Mouse (Mus musculus) spleen, embryonic (tissue): ENCODE data around the gene Fancg.
"Not testable (repeated sequence)": the region's sequence is repeated elsewhere in the genome, so short reads cannot be mapped to it uniquely, and the experiment has no call there.

Experiments used
- CTCF ChIA-PET: fragments of 350-600 bp; sonication (Branson Sonifier 250); formaldehyde crosslinking; loops from one replicate; lab custom pipeline; 2022; lab: Charles Lee

Fancg gene

DNA sequence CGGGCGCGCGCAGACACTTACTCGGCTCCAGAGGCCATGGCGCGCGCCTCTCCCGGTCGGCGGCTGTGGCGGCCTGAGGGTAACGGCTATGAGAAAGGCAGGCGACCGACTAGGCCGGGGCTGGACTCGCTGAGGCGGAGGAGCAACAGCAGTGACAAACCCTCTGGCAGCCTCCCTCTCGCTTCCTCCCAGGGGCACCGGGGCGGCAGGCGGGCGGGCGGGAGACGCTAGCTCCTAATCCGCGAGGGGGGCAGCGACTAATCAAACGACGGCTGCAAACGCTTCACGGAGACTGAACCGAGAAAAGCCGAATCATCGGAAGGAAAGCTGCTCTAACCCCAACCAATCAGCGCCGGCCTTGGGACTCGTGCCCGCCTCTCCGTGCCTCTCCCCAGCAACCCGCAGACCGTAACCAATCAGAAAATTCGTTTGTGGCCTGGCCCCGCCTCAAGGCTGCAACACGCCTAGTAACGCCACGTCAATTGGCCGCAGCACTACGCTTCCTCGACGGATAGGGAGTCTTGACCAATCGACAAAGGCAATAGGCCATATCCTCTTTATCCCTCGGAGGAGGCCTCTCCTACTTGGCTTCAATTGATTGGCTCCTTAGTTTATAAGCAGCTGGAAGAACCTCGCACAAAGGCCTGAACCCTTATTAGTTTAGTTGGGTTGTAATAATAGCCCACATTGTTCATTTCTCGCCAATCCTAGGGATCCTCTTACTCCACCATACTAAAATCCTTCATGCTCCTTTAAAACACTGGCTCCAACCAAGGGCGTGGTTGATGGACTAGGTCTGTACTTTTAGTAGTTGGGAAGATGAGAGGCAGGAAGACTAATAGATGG, 9.9 kb downstream of the Fancg start, which contains the start of gene Vcp:
Gene Vcp (minus strand): TSS at position 367 of the 846 bp plus-strand sequence.
- CTCF ChIA-PET, result not testable (repeated sequence)

DNA sequence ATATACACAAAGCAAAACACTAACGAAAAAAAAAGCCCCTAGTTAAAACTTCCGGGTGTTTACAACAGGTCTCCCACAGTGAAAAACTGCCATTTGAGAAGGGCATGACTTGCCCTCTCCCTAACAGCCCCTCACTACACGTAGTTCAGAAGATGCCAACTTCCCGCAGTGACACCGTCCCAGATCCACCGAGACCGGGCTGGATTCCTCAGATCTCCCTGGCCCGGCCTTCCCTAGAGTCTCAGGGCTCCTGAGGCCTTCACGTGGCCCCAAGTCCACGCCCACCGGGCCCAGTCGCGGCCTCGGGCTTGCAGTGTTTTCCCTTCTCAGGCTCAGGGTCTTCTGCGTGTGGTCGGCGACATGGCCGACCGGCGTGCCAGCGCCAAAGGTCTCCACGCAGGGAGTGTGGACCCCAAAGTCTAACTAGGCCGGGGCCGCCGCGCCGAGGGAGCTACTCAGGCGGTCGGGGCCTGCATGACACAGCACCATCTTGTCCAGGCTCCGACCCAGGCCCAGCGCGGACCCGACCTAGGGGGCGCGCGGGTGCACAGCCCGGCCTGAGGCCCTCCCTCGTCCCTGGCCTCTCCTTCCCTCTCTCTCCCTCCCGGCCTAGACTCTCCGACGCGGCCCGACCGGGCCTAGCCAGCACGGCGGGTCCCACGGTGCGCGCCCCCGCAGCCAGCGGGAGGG, 10.7 kb downstream of the Fancg start:
- CTCF ChIA-PET, result interaction anchor here (1.0 kb wide), 1 partner anchor 32 kb away, joined by 6 read pairs; the partner anchor contains the start of gene Stoml2

DNA sequence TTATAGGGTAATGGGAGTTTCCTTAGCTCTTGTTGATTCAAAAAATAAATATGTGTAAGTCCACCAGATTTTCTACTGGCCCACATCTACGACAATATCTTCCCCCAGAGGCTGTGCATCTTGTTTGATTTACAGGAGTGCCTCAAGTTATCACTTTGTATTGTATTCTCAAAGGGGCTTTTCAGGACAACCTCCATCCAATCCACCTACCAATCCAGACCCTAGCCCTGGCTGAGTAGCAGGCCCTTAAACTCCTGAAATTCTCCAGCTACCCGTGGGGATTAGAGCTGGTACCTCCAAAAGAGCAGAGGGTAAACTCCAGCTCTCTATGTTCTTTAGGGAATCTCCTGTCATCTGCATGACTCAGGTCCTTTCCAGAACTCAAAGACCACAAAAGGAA, 12.3 kb downstream of the Fancg start:
- CTCF ChIA-PET, result interaction anchor here (0.6 kb wide), 1 partner anchor 31 kb away, joined by 4 read pairs; no protein-coding TSS in a partner anchor

DNA sequence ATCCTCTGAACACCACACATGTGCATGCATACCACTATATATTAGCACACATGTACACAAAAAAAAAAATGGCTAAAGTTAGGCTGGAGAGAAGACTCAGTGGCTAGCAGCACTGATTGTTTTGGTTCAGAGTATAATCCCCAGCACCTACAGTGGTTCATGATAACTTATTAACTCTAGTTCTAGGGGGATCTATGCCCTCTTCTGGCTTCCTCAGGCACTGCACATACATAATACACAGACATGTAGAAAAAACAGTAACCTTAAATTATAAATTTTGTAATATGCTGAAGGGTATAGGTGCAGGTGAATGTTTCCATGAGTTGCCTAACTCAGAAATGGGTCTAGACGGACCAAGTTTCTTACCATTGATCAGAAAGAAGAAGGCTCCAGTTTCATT, 22.0 kb downstream of the Fancg start:
- CTCF ChIA-PET, result no interaction called here

DNA sequence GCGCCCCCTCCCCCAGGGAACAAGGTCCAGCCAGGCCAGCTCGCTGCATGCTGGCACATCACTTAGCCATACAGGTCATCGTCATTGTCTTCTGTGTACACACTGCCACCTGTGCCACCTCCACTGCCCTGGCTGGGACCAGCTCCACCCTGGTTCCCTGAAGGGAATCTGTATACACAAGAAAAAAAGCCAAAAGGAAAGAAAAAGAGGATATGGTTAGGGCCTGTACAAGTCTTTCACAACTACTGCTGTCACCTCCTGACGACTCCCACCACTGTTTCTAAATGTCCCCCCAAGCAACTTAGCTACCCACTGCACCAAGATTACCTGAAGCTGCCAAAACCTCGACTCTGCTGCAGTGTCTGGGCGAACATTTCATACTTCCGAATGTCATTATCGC, 29.8 kb downstream of the Fancg start:
- CTCF ChIA-PET, result not testable (repeated sequence)

DNA sequence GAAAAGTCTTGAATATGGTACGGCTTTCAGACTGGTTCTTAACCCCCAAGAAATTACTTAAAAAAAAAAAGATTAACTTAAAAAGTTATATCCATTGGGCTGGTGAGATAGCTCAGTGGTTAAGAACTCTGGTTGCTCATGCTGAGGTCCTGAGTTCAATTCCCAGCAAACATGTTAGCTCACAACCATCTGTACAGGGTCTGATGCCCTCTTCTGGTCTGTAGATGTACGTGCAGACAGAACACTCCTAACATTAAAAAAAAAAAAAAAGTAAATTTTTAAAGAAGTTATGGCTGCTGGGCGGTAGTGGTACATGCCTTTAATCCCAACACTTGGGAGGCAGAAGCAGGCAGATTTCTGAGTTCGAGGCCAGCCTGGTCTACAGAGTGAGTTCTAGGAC, 32.2 kb downstream of the Fancg start:
- CTCF ChIA-PET, result no interaction called here

DNA sequence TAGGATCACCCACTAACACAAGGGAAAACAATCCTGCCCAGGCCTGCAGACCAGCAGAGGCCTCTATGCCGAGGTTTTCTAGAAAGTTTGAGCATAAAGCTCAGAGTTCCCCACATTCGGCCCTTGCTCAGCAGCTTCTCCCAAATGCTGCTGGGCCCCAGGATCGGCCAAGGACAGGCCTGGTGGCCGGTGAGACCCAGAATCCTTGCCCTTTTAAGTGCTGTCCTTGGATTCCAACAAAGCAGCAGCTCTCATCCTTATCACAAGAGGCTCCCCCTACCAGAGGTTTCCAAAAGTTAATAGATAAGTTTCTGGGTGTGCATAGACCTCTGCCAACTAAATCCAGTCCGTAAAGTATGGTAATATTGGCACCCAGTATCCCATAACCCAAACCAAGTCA, 36.4 kb downstream of the Fancg start:
- CTCF ChIA-PET, result no interaction called here

DNA sequence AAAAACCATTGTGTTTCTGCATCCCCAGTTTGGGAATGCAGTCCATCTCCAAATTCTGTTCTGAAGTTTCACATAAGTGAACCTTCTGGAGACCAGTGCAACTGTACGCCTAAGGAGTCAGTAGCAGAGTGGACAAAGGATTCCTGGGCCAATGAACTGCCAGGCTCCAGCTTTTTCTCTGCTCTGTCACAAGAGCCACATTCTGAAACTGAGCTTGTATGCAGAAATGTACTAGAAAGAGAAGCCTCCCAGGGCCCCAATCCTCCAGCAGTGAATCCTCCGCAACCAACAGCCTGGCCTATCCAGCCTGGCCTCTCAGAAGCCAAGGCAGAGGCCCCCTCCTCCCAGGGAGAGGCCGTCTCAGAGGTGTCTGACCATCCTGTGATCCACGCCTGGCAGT, 37.4 kb downstream of the Fancg start:
- CTCF ChIA-PET, result interaction anchor here (1.0 kb wide), 1 partner anchor 11 kb away, joined by 3 read pairs; no protein-coding TSS in a partner anchor

DNA sequence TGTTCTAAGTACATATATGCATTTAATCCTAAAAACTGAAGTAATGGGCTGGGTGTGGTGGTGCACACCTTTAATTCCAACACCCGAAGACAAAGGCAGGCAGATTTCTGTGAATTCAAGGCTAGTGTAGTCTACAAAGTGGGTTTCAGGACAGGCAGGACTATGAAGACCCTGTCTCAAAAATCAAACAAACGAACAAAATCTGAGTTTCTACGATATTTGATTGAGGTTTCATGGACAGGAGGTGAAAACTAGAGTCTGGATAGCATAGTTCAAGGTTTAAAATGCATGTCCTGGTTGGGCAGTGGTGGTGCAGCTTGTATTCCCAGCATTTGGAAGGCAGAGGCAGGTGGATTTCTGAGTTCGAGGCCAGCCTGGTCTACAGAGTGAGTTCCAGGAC, 41.0 kb downstream of the Fancg start, which contains the start of gene 1700022I11Rik:
Gene 1700022I11Rik (plus strand): TSS at position 301 of the 400 bp plus-strand sequence.
- CTCF ChIA-PET, result no interaction called here

DNA sequence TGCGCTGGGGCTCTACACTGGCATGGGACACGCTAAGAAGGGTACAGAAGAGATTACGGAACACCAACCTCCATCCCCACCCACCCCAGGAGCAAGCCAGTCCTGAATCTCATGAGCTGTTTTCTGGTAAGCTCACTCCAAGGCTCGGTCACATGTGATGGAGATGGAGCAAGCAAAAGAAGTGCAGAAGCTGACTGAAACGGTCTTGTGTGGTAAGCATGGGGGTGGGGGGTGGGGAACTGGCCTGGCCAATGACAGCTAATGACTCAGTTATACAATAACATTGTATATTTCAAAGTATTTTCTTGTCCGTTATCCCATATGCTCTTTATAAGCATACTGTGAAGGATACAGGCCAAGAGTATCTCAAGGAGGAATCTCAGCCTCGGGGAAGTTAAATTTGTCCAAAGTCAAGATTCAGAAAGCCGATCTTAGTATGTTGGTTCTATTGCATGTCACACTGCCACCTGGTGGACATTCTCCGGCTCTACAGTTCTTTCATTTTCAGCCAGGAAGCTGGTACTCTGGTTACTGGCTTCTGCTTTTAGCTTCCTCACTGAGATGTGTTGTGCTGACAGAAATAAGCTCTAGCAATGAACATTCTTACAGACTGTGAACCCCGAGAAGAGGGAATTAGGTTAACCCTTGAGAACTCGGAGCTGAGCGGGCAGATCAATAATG, 45.1 kb downstream of the Fancg start:
- CTCF ChIA-PET, result interaction anchor here (0.7 to 1.3 kb wide), 2 partner anchors 13 to 38 kb away, joined by 3 read pairs; no protein-coding TSS in a partner anchor

DNA sequence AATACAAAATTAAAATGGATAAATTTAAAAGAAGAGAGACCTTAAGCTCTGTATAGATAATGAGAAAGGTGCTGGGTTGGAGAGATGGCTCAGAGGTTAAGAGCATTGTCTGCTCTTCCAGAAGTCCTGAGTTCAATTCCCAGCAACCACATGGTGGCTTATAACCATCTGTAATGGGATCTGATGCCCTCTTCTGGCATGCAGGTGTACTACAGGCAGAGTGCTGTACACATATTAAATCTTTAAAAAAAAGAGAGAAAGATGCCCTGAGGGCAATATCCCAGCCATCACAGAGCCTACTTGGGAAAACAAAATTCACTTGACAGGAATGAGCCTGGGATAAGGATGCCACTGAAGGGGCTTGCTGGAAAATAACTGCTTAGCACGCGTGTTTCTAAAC, 46.8 kb downstream of the Fancg start:
- CTCF ChIA-PET, result interaction anchor here (1.3 kb wide), 1 partner anchor 9 kb away, joined by 4 read pairs; no protein-coding TSS in a partner anchor

DNA sequence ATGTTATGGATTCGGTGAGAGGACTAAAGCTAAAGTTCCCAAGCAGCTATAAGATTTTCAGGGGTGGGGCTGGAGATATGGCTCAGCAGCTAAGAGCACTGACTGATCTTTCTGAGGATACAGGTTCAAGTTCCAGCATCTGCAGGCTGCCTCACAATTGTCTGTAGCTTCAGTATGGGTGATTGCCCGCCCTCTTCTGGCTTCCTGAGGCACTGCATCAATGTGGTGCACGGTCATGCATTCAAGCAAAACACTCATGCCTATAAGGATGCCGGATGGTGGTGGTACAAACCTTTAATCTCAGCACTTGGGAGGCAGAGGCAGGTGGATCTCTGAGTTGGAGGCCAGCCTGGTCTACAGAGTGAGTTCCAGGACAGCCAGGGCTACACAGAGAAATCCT, 48.7 kb downstream of the Fancg start:
- CTCF ChIA-PET, result interaction anchor here (0.6 kb wide), 2 partner anchors 22 to 98 kb away, joined by 3 read pairs; no protein-coding TSS in a partner anchor

DNA sequence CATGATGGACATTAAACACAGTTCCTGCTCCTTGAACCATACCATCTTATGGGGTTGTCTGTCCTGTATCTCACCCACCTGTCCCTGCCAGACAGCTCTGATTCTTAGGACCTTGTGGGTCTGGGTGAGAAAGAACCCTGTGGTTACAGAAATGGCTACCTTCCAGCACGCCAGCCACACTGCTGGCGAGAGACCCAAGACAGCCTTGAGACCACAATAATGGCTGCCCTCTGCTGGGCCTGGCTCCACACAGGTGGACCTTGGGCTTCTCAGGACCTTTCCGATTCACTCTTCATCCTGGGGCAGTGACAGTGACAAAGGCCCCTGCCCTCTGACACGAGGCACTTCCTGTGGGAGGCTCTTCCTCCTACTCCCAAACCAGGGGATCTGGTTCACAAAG, 50.9 kb downstream of the Fancg start:
- CTCF ChIA-PET, result no interaction called here

DNA sequence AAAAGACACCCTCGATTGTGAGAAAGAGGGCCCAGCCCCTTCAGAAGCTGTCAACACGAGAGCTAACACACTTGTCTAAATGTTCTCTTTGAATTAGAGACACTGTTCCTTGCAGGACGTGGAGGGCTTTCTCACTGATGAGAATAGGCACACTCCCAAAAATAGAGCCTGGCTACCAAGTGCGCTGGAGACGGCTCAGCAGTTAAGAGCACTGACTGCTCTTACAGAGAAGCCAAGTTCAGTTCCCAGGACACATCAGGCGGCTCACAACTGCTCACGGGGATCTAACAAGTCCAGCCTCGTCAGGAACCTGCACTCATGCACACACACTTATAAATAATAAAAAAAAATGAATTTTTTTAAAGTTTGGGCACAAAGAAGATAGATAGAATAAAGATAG, 51.4 kb downstream of the Fancg start:
- CTCF ChIA-PET, result no interaction called here

DNA sequence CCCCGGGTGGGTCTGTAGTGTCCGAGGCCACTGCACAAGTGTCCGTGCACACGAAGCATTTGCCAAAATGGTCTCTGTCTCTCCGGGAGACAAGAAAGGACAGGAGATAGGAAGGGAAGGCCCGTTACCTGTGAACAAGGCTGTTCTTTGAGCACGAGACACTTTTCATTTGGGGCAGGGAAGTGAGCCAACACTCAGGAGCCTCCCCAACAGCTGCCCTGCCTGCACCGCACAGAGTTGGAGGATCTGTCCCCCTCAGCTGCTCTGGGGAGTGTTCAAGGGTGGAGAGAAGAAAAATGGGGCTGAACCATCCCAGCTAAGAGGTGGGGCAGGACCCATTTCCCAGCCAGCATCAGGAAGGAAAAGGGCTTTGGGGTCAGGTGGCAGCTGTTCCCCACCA, 52.3 kb downstream of the Fancg start:
- CTCF ChIA-PET, result no interaction called here

DNA sequence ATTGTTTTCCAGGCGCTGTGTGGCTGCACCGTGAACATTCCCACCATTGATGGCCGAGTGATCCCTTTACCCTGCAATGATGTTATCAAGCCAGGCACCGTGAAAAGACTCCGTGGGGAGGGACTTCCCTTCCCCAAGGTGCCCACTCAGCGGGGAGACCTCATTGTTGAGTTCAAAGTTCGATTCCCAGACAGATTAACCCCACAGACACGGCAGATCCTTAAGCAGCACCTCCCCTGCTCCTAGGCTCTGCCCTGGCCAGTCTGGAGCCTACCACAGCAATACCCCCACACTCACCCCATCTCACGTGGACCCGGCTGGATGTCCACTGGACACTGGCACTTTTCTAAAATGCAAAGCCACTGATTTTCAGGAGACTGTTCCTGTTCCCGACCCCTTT, 53.0 kb downstream of the Fancg start:
- CTCF ChIA-PET, result no interaction called here

DNA sequence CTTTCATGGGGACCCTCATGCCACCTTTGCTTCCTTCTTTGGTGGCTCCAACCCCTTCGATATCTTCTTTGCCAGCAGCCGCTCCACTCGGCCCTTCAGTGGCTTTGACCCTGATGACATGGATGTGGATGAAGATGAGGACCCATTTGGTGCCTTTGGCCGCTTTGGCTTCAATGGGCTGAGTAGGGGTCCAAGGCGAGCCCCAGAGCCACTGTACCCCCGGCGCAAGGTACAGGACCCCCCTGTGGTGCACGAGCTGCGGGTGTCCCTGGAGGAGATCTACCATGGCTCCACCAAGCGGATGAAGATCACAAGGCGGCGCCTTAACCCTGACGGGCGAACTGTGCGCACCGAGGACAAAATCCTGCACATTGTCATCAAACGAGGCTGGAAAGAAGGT, 53.7 kb downstream of the Fancg start:
- CTCF ChIA-PET, result no interaction called here

DNA sequence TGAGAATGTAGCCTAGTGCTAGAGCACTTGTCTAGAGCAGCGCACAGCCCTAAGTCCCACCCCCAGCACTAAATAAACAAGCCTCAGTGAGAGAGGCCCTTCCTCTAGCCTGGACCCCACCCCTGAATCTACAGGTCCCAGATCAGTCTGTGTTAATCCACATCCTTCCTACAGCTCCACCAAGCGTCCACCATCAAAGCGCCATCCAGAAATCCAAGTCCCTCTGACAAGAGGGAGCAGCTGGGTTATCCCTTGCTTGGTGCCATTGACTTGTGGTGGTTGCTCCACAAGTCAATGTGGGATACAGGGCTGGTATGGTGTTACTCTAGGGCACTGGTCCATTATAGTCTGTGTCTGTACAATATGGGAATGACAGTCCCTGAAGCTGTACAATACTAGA, 55.1 kb downstream of the Fancg start:
- CTCF ChIA-PET, result no interaction called here

DNA sequence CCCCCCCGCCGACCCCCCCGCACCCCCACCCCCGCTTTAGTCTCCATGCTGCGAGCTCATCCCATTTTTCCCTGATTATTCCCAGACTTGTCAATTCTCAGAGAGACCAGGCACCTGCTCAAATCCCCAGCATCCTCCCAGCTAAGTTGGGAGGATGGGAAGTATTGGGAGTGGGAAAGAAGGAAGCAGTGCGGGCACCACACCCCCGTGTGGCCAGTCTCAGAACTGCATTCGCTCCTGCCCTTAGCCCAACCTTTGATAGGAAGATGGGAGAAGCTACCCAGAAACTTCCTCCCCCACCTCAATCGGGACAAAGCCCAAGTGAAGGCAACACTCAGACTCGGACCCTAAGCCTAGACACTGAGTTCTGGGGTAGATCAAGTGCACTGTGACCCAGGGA, 56.0 kb downstream of the Fancg start:
- CTCF ChIA-PET, result interaction anchor here (1.1 kb wide), 1 partner anchor 9 kb away, joined by 4 read pairs; no protein-coding TSS in a partner anchor

DNA sequence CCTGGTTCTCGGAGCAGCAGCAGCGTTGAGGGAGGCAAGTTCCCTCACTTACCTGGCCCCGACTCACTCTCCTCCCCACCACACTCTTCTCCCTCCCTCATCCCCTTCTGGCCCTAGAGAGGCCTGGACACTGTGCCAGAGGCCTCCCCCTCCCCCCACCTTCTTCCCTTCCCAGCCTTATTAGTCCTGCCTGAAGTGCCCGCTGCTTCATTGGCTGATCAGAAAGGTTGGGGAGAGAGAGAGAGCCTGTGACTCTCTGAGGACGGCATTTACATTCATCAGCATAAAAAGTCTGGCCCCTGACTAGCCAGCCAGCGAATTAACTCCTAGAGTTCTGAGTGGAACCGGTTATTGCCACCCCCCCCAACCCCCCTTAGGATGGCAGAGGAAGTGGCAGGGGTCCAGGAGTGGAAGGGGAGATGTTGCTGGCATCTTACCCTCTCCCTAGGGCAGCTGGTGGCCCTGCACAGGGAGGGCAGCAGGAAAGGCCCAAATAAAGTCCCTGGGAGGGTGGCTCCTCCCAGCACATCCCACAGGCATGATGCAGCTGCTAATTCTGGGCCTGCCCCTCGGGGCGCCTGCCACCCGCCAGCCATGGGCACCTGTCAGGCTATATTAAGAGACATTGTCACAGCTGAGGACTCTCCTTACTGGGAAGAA, 56.7 kb downstream of the Fancg start:
- CTCF ChIA-PET, result interaction anchor here (1.1 kb wide), 1 partner anchor 10 kb away, joined by 4 read pairs; no protein-coding TSS in a partner anchor

DNA sequence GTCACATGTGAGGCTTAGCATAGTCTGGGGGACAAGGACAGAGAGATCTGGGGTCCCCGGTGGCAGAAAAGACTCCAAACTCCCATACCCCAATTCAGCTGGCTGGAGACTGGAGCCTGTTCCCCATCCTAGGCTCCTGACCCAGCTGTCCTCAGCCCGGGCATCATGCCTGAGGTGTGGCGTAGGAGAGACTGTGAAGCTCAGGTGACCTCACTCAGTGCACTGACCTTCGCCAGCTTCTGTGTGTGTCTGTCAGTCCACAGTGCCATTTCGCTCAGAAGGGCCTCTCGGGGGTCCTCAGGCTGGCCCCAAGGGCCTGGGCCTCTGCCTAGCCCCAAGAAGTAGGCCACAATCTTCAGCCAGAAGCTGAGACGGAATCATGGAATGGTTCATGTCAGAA, 57.7 kb downstream of the Fancg start:
- CTCF ChIA-PET, result no interaction called here
